Comparison of ENCODE assay signal across 8 mouse cellular contexts in the genomic region with DNA sequence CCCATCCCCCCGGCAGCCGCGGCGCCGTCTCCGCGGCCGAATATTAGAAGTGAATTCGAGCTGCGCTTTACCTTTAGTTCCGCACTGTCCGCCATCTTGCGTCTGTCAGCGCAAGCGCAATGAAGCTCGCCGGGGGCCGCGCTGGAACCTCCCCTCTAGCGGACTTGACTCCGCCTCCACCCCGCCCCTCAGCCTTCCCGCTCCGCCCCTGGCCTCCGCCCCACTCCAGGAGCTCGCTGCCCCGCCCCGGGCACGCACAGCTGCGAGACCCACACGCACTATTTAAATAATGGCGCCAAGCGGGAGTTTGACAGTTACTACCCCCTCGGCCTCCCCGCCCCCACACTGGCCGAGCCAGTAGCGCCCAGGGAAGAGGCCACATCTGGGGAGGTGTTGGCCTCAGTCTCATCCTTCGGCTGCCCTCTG. TPM values are rescaled to one million over a fixed set of nuclear protein-coding genes. Genes with fewer than 3 reads are reported as not detected.
DNase-seq lines count a peak whose midpoint lies in the region; ATAC-seq and TF ChIP-seq lines count a peak whose summit lies in the region.

No protein-coding gene starts in this region.

- H3K9ac ChIP-seq in heart, embryonic 15.5 days: peak overlapping the region; percentile 97
- peak overlapping the region; percentile 87 for H3K9ac ChIP-seq in liver, embryonic 14.5 days (replicated peaks)
- H3K9ac ChIP-seq in neural tube, embryonic 11.5 days (ENCODE audit: low read length): peak overlapping the region; percentile 81
- peak overlapping the region; percentile 96 for H3K9ac ChIP-seq in stomach, postnatal 0 days (ENCODE audit: low read length)

- peak; percentile 52; the same call in 1 of the 2 replicates for TF ChIP-seq EP300 in liver, embryonic 14.5 days (IDR thresholded peaks at IDR 0.05; ENCODE audit: low read depth)
- TF ChIP-seq EP300 in stomach, postnatal 0 days (optimal IDR thresholded peaks at IDR 0.05): no peak

- no peak; the same call in none of the 2 replicates for TF ChIP-seq CTCF in liver, embryonic 14.5 days (IDR thresholded peaks at IDR 0.05; ENCODE audit: low read depth)
- TF ChIP-seq CTCF in stomach, postnatal 0 days (IDR thresholded peaks at IDR 0.05; ENCODE audit: low read depth): 0 out of 2 replicates have a peak, but pooled peaks have one; percentile 12

- no peaks in the 10 kb centered on the region for H3K9me3 ChIP-seq in forebrain, embryonic 10.5 days
- H3K9me3 ChIP-seq in heart, embryonic 15.5 days (replicated peaks): no peaks in the 10 kb centered on the region
- H3K9me3 ChIP-seq in liver, embryonic 14.5 days (ENCODE audit: control insufficient read depth, low read length): no peaks in the 10 kb centered on the region
- H3K9me3 ChIP-seq in neural tube, embryonic 11.5 days (ENCODE audit: control insufficient read depth, low read length): no peaks in the 10 kb centered on the region
- no peaks in the 10 kb centered on the region for H3K9me3 ChIP-seq in stomach, postnatal 0 days (ENCODE audit: control insufficient read depth, low read length)

- under 1% methylated on average over 38 of the region's 38 CpGs for WGBS in forebrain, embryonic 10.5 days
- under 1% methylated on average over 38 of the region's 38 CpGs for WGBS in heart, embryonic 15.5 days
- under 1% methylated on average over 38 of the region's 38 CpGs for WGBS in liver, embryonic 14.5 days (ENCODE audit: insufficient replicate concordance)
- 0% methylated on average over 35 of the region's 38 CpGs for WGBS in neural tube, embryonic 11.5 days
- WGBS in stomach, postnatal 0 days: under 1% methylated on average over 33 of the region's 38 CpGs

- no peaks in the 10 kb centered on the region; the same call in 1 of the 2 replicates for H3K36me3 ChIP-seq in forebrain, embryonic 10.5 days (replicated peaks)
- H3K36me3 ChIP-seq in heart, embryonic 15.5 days: no peaks in the 10 kb centered on the region
- no peaks in the 10 kb centered on the region for H3K36me3 ChIP-seq in liver, embryonic 14.5 days (replicated peaks; ENCODE audit: control insufficient read depth, insufficient read depth, low read depth)
- no peaks in the 10 kb centered on the region for H3K36me3 ChIP-seq in neural tube, embryonic 11.5 days (ENCODE audit: control insufficient read depth, insufficient read depth, low read length)
- H3K36me3 ChIP-seq in stomach, postnatal 0 days (ENCODE audit: control insufficient read depth, insufficient read depth, low read length): no peaks in the 10 kb centered on the region

- peak overlapping the region; percentile 95 for H3K27ac ChIP-seq in forebrain, embryonic 10.5 days
- H3K27ac ChIP-seq in heart, embryonic 15.5 days: peak overlapping the region; percentile 98
- peak overlapping the region; percentile 47 for H3K27ac ChIP-seq in liver, embryonic 14.5 days
- H3K27ac ChIP-seq in neural tube, embryonic 11.5 days (ENCODE audit: low read depth, low read length): peak overlapping the region; percentile 94
- peak overlapping the region; percentile 95 for H3K27ac ChIP-seq in stomach, postnatal 0 days (replicated peaks)

- peaks cover 11% of the 10 kb centered on the region for H3K27me3 ChIP-seq in forebrain, embryonic 10.5 days (ENCODE audit: poor library complexity, severe bottlenecking)
- no peaks in the 10 kb centered on the region for H3K27me3 ChIP-seq in heart, embryonic 15.5 days
- no peaks in the 10 kb centered on the region for H3K27me3 ChIP-seq in liver, embryonic 14.5 days (ENCODE audit: control insufficient read depth, insufficient read depth, low read length)
- H3K27me3 ChIP-seq in neural tube, embryonic 11.5 days (ENCODE audit: control insufficient read depth, insufficient read depth, low read length): no peaks in the 10 kb centered on the region
- no peaks in the 10 kb centered on the region for H3K27me3 ChIP-seq in stomach, postnatal 0 days (ENCODE audit: control insufficient read depth, insufficient read depth, low read length)

- H3K4me2 ChIP-seq in heart, embryonic 15.5 days: peak overlapping the region; percentile 83
- H3K4me2 ChIP-seq in liver, embryonic 14.5 days (ENCODE audit: low read depth): peak overlapping the region; percentile 88
- peak overlapping the region; percentile 78 for H3K4me2 ChIP-seq in neural tube, embryonic 11.5 days (ENCODE audit: low read depth)
- peak overlapping the region; percentile 76 for H3K4me2 ChIP-seq in stomach, postnatal 0 days (replicated peaks; ENCODE audit: low read depth)

- H3K4me3 ChIP-seq in forebrain, embryonic 10.5 days: peak overlapping the region; percentile 87
- H3K4me3 ChIP-seq in heart, embryonic 15.5 days: peak overlapping the region; percentile 99
- H3K4me3 ChIP-seq in liver, embryonic 14.5 days (ENCODE audit: insufficient read depth in 1 of 2, low read depth in 2 of 2, low read length in 2 of 2): peak overlapping the region; percentile 89 to 99
- peak overlapping the region; percentile 83 for H3K4me3 ChIP-seq in neural tube, embryonic 11.5 days (ENCODE audit: low read depth, low read length)
- H3K4me3 ChIP-seq in stomach, postnatal 0 days (ENCODE audit: low read depth, low read length): peak overlapping the region; percentile 98

- DNase-seq in CD8-positive naive resting alpha-beta T cell, adult 2 months (ENCODE audit: low read depth in 2 of 2, low spot score in 2 of 2): peak; percentile 97 to 99
- peak; percentile 86 for DNase-seq in c-Kit-positive CD71-negative TER-119-negative erythroid progenitor cells, embryonic 14.5 days (ENCODE audit: low read depth)
- DNase-seq in forebrain, embryonic 10.5 days (ENCODE audit: extremely low spot score, low spot score): peak; percentile 99
- DNase-seq in kidney, postnatal 25 days: peak; percentile 98
- DNase-seq in liver, embryonic 14.5 days (ENCODE audit: low read depth in 3 of 3, low spot score in 3 of 3): peak; percentile 90 to 92 (median 90)
- peak; percentile 98 for DNase-seq in neural tube, embryonic 11.5 days (ENCODE audit: low spot score)
- peak; percentile 99 for DNase-seq in stomach, postnatal 0 days (ENCODE audit: low spot score)

- ATAC-seq in heart, embryonic 15.5 days (replicated peaks; ENCODE audit: insufficient number of reproducible peaks, insufficient read depth, low FRiP score, low read depth): peak; percentile 97
- peak; percentile 93 for ATAC-seq in liver, embryonic 14.5 days (ENCODE audit: insufficient read depth)
- peak; percentile 93 for ATAC-seq in neural tube, embryonic 11.5 days (ENCODE audit: insufficient read depth, low FRiP score, low TSS enrichment)
- ATAC-seq in stomach, postnatal 0 days (ENCODE audit: low FRiP score, low TSS enrichment): peak; percentile 97

- H3K4me1 ChIP-seq in forebrain, embryonic 10.5 days: peaks cover 45% of the 10 kb centered on the region
- peaks cover 20% of the 10 kb centered on the region for H3K4me1 ChIP-seq in heart, embryonic 15.5 days (replicated peaks)
- peaks cover 11 to 18% of the 10 kb centered on the region in 2 experiments for H3K4me1 ChIP-seq in liver, embryonic 14.5 days (replicated peaks; ENCODE audit: control insufficient read depth in 2 of 2, insufficient read depth in 2 of 2, low read length in 1 of 2)
- H3K4me1 ChIP-seq in neural tube, embryonic 11.5 days (ENCODE audit: control insufficient read depth, insufficient read depth, low read length): peaks cover 4% of the 10 kb centered on the region; the same call in 1 of the 2 replicates
- no peaks in the 10 kb centered on the region for H3K4me1 ChIP-seq in stomach, postnatal 0 days (replicated peaks; ENCODE audit: control insufficient read depth, insufficient read depth)

RNA-seq across cellular contexts. Expression of a gene that starts 6.9 kb away (rescaled TPM):
- polyA plus RNA-seq in forebrain, embryonic 10.5 days (2016; fragmentation: Nextera tagmentation; extraction: Ambion mirVana): 48.9 and 53.7 TPM in 2 replicates
- 39.2 and 41.9 TPM in 2 replicates for polyA plus RNA-seq in heart, embryonic 15.5 days (2015; fragmentation: Nextera tagmentation; extraction: Ambion mirVana)
- 7.6 and 9.5 TPM in 2 replicates for polyA plus RNA-seq in liver, embryonic 14.5 days (2012; rRNA removed)
- polyA plus RNA-seq in liver, embryonic 14.5 days (2014; fragmentation: Nextera tagmentation; extraction: Ambion mirVana): 22.0 and 26.6 TPM in 2 replicates
- 60.3 and 63.2 TPM in 2 replicates for polyA plus RNA-seq in neural tube, embryonic 11.5 days (2014; fragmentation: Nextera tagmentation; extraction: Ambion mirVana)
- 28.0 and 28.4 TPM in 2 replicates for polyA plus RNA-seq in stomach, postnatal 0 days (2015; fragmentation: Nextera tagmentation; extraction: Ambion mirVana)

Comparison
In these comparisons a context has a peak if more than half of its experiments do, and no peak if none do; other contexts are left out.
1. Peak in every context shown above with its lines: DNase-seq, ATAC-seq, H3K4me3 ChIP-seq and H3K27ac ChIP-seq.
2. H3K27ac ChIP-seq: peak in every context shown above with its lines; median percentile 98 in heart, embryonic 15.5 days; 95 in forebrain, embryonic 10.5 days; 95 in stomach, postnatal 0 days; 94 in neural tube, embryonic 11.5 days; 47 in liver, embryonic 14.5 days.